Mouse (Mus musculus) stomach, embryonic 15.5 days (tissue): Measurements from ENCODE around the gene Sec13. TPM values are rescaled to one million over a fixed set of nuclear protein-coding genes. Genes with fewer than 3 reads are reported as not detected.

Source experiments
- ATAC-seq: fragments of 200-750 bp; cut with Nextera tagmentation; 2 replicates; pipeline ENCODE4 v1.8.0; 2017; ENCODE audit warnings: low read depth, moderate number of reproducible peaks, moderate TSS enrichment; ENCODE audit not compliant: insufficient read depth, low FRiP score
- H3K27ac ChIP-seq: fragments of 300-500 bp; sonication (generic); 2 replicates; pipeline ENCODE4 v1.5.1; 2015; ENCODE audit warnings: mild to moderate bottlenecking, inconsistent platforms
- H3K27me3 ChIP-seq: fragments of 300-500 bp; sonication (generic); replicated peaks from 2 replicates; pipeline ENCODE4 v1.6.1; 2015; ENCODE audit warnings: inconsistent platforms
- H3K36me3 ChIP-seq: fragments of 300-500 bp; sonication (generic); 2 replicates; pipeline ENCODE4 v1.6.1; 2015; ENCODE audit warnings: inconsistent platforms
- H3K4me1 ChIP-seq: fragments of 300-500 bp; sonication (generic); 2 replicates; pipeline ENCODE4 v1.6.1; 2015; ENCODE audit warnings: inconsistent platforms
- H3K4me2 ChIP-seq: fragments of 300-500 bp; sonication (generic); 2 replicates; pipeline ENCODE4 v1.6.1; 2015; ENCODE audit warnings: mild to moderate bottlenecking, inconsistent platforms
- H3K4me3 ChIP-seq: fragments of 300-500 bp; sonication (generic); replicated peaks from 2 replicates; pipeline ENCODE4 v1.5.1; 2015; ENCODE audit warnings: inconsistent platforms
- H3K9ac ChIP-seq: fragments of 300-500 bp; sonication (generic); 2 replicates; pipeline ENCODE4 v1.6.1; 2015; ENCODE audit warnings: inconsistent platforms
- H3K9me3 ChIP-seq: fragments of 300-500 bp; sonication (generic); 2 replicates; pipeline ENCODE4 v1.6.1; 2016; ENCODE audit warnings: inconsistent platforms
- WGBS: fragments of 180-500 bp; shearing (Covaris S2); methylation state at CpG from one replicate; pipeline ENCODE4 v1.1.7; 2015; 5-methylcytosine and 5-hydroxymethylcytosine counted together
- polyA plus RNA-seq: library from polyadenylated mRNA; unstranded; fragments of >200 nt; fragmentation: Nextera tagmentation; extraction: Ambion mirVana; gene quantifications from 2 replicates; pipeline ENCODE4 v1.2.1, GENCODE M21; 2015

Gene Sec13
- polyA plus RNA-seq, 1 experiment from 2014 or later: 234 TPM

DNA sequence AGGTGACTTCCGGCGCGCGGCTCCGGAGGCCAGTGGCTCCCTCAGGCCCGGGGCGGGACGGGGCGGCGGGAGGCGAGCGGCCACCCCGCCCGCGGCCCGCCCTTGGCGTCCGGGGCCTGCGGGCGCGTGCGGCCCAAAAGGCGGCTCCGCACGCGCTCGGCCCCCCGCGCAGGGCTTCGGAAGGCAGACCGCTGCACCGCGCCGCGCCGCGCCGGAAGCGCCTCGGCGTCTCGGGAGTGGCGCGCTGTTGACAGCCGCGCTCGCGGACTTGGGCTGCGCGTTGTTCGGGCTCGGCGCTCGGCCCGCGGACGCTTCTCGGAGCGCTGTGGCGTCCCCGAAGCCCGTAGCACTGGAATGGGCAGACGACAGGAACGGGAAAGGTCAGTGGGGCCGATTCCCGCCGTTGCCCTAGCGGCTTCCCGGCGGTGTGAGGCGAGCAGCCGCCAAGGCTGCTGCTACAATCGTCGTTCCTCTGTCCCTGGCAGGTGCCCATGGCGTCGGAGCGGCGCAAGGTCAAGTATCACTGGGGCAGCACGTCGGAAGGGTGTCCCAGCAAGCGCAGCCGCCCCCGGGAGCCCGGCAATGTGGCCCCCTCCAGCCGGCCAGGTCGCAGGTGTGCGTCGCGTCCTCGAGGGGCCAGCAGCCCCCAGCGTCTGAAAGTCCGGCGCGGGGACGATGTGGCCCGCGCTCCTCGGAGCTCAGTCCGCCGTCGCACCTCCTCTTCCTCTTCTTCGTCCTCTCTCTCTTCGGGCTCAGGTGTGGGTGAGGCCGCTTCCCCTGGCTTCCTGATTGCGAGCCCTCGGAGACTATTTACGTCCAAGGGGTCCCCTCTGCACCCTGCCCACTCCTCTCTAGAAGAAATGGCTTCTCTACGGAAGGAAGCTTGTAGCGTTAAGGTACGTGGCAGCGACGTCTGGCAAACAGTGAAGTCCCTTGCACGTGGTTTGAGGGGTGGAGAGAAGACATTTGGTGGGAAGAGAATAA is 43.0 kb downstream of the Sec13 start:
- peak overlapping the region; percentile 71 for H3K9ac ChIP-seq
- no peak for ATAC-seq
- peak overlapping the region; percentile 95 for H3K4me2 ChIP-seq
- H3K4me3 ChIP-seq: peak overlapping the region; percentile 93
- WGBS: under 1% methylated on average over 99 of the region's 113 CpGs
- peaks cover 6% of the 10 kb centered on the region; the same call in 1 of the 2 replicates for H3K36me3 ChIP-seq
- no peaks in the 10 kb centered on the region for H3K27me3 ChIP-seq
- H3K4me1 ChIP-seq: peaks cover 25% of the 10 kb centered on the region
- H3K9me3 ChIP-seq: no peaks in the 10 kb centered on the region
- H3K27ac ChIP-seq: peak overlapping the region; percentile 96

DNA sequence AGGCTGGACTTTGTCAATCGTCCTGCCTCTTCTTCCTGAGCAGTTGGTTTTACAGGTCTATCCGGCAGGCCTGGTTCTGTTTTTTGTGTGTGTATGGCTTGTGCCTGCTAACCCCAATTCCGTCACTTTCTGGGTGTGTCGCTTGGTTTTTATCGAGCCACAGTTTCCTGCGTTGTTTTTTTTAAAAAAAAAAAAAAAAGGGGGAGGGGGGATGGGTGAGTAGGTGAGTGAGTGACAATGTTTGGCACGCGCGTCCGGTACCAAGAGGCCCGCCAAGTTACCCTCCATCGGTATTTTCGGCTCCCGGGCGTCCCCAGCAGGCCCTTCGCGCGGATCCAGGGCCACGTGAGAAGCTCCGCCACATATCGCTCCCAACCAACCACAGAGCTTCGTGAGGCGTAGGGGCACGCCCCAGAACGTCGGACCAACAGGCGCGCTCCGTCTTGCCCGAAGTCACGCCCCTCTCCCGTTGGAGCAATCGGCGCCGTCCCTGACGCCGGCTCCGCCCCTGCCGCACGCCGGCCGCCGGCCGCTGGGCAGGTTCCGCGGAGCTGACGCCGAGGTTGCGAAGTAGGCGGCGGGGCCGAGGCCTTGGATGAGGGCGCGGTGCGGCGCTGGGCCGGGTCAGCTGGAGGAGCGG is 43.8 kb downstream of the Sec13 start, which contains the start of gene Tatdn2:
Gene Tatdn2, plus strand, starts transcription at position 469 of the 640 bp plus-strand sequence.
- Histone ChIP-seq H3K27ac (peak within 1 kb of the TSS; percentile 96), H3K36me3 (no peaks in the 10 kb centered on the region), H3K9me3 (no peaks in the 10 kb centered on the region), H3K4me3 (peak within 1 kb of the TSS; percentile 93), H3K27me3 (no peaks in the 10 kb centered on the region), H3K4me1 (peaks cover 25% of the 10 kb centered on the region), H3K9ac (peak within 1 kb of the TSS; percentile 71), H3K4me2 (peak within 1 kb of the TSS; percentile 95)
- WGBS: under 1% methylated on average over 58 of the region's 58 CpGs
- ATAC-seq: peak; percentile 98

DNA sequence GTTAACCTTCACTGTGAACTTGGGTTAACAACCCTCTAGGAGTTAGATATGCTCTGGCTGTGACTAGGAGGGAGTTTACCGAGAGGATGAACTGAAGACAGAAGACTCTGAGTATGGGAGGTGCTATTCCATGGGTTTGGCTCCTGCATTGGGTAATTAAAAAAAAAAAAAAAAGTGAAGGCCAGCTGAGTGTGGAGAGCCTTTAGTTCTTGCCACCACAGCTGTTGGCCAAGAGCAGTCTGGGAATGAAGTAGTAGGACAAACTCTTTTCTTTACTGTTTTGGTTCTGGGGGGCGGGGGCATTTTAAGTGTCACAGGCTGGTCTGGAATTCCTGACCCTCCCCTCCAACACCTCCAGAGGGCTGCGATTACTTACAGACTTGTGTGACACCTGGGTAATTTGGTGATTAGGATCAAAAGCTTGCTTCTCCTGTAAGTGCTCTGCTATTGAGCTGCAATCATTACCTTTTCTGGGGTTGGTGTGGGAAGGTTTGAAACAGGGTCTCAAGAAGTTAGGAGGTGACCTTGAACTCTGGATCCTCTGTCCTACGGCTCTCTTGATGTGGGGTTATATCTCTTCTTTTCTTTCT is 44.7 kb downstream of the Sec13 start:
- no peak for ATAC-seq
- Histone ChIP-seq H3K4me3 (peak overlapping the region; percentile 93), H3K4me1 (peaks cover 28% of the 10 kb centered on the region), H3K27me3 (no peaks in the 10 kb centered on the region), H3K9me3 (no peaks in the 10 kb centered on the region), H3K9ac (no peak overlapping the region), H3K4me2 (peak overlapping the region; percentile 55), H3K36me3 (no peaks in the 10 kb centered on the region), H3K27ac (peak overlapping the region; percentile 85)
- WGBS: 46% methylated on average over 4 of the region's 4 CpGs

DNA sequence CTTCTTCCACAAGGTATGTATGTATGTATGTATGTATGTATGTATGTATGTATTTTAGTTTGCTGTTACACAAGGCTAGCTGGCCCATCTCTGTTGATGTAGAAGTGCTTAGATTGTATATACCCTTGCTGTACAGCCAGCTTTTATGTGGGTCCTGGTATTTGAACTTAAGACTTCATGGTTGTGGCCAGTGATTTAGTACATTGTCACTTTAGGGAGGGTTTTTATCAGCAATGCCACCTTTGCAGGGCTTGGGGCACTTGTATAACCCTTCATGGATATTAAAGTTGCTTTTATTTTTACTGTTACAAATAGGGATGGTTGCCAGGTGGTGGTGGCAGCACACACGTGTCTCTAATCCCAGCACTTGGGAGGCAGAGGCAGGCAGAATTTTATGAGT is 45.3 kb downstream of the Sec13 start:
- H3K27ac ChIP-seq: no peak overlapping the region
- peaks cover 33% of the 10 kb centered on the region for H3K4me1 ChIP-seq
- ATAC-seq: no peak
- H3K4me2 ChIP-seq: no peak overlapping the region
- H3K9ac ChIP-seq: no peak overlapping the region
- H3K9me3 ChIP-seq: no peaks in the 10 kb centered on the region
- WGBS: 70% methylated on average over 1 of the region's 1 CpGs
- no peaks in the 10 kb centered on the region for H3K27me3 ChIP-seq
- H3K36me3 ChIP-seq: no peaks in the 10 kb centered on the region
- no peak overlapping the region for H3K4me3 ChIP-seq

DNA sequence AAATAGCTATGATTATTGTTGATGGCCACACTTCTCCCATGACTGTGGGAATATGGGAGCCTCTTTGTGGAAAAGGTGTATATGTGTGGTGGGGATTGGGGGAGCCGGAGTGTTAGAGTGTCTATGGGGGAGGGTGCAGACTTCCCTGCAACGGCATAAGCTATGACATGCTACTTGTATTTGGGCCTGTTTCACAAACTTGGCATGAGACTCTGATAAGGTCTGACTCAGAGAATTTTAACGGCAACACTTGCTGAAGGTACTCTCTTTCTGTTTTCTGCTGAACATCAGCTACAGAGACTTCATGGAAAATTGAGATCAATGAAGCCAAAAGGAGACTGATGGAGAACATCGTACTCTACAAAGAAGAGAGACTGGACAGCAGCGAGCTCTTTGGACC is 47.2 kb downstream of the Sec13 start:
- Histone ChIP-seq H3K4me1 (peaks cover 31% of the 10 kb centered on the region), H3K27me3 (no peaks in the 10 kb centered on the region), H3K4me3 (no peak overlapping the region), H3K9ac (no peak overlapping the region), H3K4me2 (no peak overlapping the region), H3K36me3 (no peaks in the 10 kb centered on the region), H3K27ac (no peak overlapping the region), H3K9me3 (no peaks in the 10 kb centered on the region)
- no peak for ATAC-seq
- 81% methylated on average over 5 of the region's 5 CpGs for WGBS

DNA sequence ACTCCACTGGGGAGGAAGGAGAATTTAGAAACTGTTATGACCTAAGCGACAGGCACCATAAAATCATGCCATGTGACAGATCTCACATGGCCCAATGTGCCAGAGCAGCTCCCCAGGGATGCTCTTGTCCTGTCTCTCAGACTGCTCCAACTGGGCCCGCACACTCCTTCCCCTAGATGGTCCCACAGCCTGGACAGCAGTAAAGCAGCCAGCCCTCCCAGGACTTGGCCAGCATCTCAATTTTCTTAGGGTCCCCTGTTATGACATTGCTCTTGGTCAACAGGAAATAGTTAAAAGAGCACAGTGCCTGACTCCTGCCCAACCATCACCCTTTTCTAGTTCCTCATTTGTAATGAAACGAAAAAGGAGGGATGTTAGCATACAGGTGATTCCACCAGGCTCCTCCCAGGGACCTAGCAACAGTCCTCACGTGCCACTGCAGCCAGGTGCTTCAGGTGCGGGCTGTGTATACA is 47.8 kb downstream of the Sec13 start:
- WGBS: 72% methylated on average over 5 of the region's 5 CpGs
- H3K4me2 ChIP-seq: no peak overlapping the region
- no peak for ATAC-seq
- no peak overlapping the region for H3K9ac ChIP-seq
- no peaks in the 10 kb centered on the region for H3K27me3 ChIP-seq
- no peaks in the 10 kb centered on the region for H3K9me3 ChIP-seq
- H3K36me3 ChIP-seq: no peaks in the 10 kb centered on the region
- peaks cover 25% of the 10 kb centered on the region for H3K4me1 ChIP-seq
- H3K27ac ChIP-seq: no peak overlapping the region
- no peak overlapping the region for H3K4me3 ChIP-seq

DNA sequence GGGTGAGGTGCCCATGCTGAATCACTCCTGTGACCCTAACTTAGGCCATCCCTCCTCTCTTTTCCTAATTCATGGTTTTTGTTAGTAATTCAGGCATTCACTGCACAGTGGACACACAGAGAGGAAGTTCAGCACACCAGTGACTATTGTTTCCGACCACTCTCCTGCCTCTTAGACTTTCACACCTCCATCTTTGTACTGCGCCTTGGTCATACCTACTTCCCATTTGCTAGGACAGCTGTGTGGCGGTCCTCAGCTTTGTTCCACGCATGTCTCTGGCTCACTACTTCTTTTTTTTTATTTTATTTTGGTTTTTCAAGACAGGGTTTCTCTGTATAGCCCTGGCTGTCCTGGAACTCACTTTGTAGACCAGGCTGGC is 49.5 kb downstream of the Sec13 start:
- Histone ChIP-seq H3K27me3 (no peaks in the 10 kb centered on the region), H3K9me3 (no peaks in the 10 kb centered on the region), H3K9ac (no peak overlapping the region), H3K27ac (peak overlapping the region; percentile 83), H3K4me2 (peak overlapping the region; percentile 41), H3K36me3 (no peaks in the 10 kb centered on the region), H3K4me1 (peaks cover 22% of the 10 kb centered on the region), H3K4me3 (peak overlapping the region; percentile 12)
- ATAC-seq: no peak
- WGBS: 66% methylated on average over 4 of the region's 4 CpGs

DNA sequence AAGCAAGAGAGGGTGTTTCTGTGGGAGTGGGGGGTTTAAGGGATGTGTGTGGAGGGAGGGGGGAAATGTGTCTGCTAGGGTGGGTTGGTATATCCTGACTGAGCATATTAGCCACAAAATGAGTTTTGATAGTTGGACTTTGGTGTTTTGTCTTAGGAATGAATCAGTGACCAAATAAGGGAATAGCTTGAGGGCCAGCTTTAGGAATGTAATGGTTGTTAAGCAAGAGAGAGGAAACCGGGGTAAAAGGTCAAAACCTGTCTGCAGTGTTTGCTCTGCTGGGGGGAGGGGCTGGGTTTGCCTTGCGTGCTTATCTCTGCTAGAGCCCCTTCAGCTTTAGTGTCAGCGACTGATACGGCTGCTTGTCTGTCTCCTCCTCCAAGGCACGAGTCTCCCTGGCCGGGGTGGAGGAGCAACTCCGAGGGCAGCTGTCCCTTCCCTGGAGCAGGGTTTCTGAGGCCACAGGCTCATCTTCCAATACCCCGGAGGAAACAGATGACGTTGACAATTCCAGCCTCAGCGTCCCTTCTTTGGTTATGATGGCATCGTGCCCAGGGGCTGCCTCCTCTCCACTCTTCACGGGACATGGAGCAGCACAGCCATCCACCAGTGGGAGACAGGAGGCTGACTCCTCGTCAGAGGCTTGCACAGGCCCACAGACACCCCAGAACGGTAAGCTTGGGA is 50.0 kb downstream of the Sec13 start:
- Histone ChIP-seq H3K36me3 (no peaks in the 10 kb centered on the region), H3K27ac (peak overlapping the region; percentile 83), H3K9ac (no peak overlapping the region), H3K9me3 (no peaks in the 10 kb centered on the region), H3K4me2 (peak overlapping the region; percentile 41), H3K4me1 (peaks cover 16% of the 10 kb centered on the region), H3K4me3 (peak overlapping the region; percentile 12), H3K27me3 (no peaks in the 10 kb centered on the region)
- ATAC-seq: peak; percentile 90
- WGBS: 2% methylated on average over 14 of the region's 14 CpGs

DNA sequence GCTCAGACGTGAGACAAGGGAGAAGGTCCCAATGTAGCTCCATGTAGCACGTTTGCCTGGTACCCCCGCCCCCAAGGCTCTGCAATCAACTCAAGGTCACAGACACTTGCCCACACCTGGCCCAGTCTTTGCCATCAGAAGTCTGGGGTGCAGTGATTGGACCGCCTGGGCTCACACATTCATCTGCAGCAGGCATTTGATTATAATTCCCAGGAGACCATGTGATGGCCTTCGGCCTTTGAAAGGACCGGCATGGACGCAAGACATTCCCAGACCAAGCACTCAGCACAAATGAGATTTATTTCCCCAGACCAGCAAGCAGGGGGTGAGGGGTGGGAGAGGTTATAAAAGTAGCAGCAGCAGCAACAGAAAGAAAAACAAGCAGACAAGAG is 50.5 kb downstream of the Sec13 start:
- peaks cover 16% of the 10 kb centered on the region for H3K4me1 ChIP-seq
- peak overlapping the region; percentile 83 for H3K27ac ChIP-seq
- H3K4me2 ChIP-seq: peak overlapping the region; percentile 41
- H3K27me3 ChIP-seq: no peaks in the 10 kb centered on the region
- 14% methylated on average over 7 of the region's 7 CpGs for WGBS
- H3K36me3 ChIP-seq: no peaks in the 10 kb centered on the region
- H3K9me3 ChIP-seq: no peaks in the 10 kb centered on the region
- no peak overlapping the region for H3K4me3 ChIP-seq
- ATAC-seq: peak; percentile 17; the same call in 1 of the 2 replicates
- no peak overlapping the region; the same call in 1 of the 2 replicates for H3K9ac ChIP-seq

DNA sequence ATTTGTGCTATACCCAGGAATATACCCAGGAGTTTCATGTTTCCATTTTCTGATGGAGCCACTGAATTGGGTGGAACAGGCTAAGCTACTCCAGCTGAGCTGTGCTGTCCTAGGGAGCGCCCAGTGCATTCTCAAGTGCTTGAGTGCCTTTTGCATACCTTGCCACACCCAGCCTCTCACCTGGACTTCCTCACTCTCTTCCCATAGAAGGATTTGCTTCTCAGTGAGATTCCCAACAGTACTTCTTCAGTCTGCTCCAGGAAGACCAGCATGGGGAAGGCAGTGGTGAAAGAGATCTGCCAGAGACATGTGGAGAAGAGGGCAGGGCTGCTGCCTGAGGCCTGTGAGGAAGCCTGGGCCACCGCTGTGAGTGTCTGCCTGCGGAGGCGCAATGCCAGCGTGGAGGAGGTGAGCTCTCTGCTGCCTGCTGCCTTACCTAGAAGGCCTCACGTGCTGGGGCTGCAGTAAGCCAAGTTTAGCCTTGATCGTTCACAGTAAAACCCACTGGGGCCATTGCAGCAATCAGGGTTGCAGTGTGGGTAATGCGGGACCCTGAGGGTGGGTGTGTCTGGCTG is 53.9 kb downstream of the Sec13 start:
- Histone ChIP-seq H3K27ac (no peak overlapping the region), H3K4me1 (peaks cover 16% of the 10 kb centered on the region), H3K9ac (no peak overlapping the region), H3K36me3 (no peaks in the 10 kb centered on the region), H3K4me2 (no peak overlapping the region), H3K4me3 (no peak overlapping the region), H3K27me3 (no peaks in the 10 kb centered on the region), H3K9me3 (no peaks in the 10 kb centered on the region)
- ATAC-seq: no peak
- 57% methylated on average over 8 of the region's 8 CpGs for WGBS
